Mouse (Mus musculus) ES-E14 (cell line): ENCODE measurements around the gene Cic. TPM values are rescaled to one million over a fixed set of nuclear protein-coding genes. Genes with fewer than 3 reads are reported as not detected.

ENCODE experiments used
- DNase-seq: peaks from one replicate; pipeline ENCODE4 v3.0.0-alpha.2; 2013; ENCODE audit warnings: low read depth, low spot score
- H3K27ac ChIP-seq: 2 replicates; pipeline ENCODE4 v1.5.1; 2012; ENCODE audit warnings: low read depth, mild to moderate bottlenecking, low read length, moderate library complexity, mixed read lengths; ENCODE audit not compliant: poor library complexity, insufficient read depth, severe bottlenecking
- H3K36me3 ChIP-seq: 2 replicates; pipeline ENCODE4 v1.6.1; 2012; ENCODE audit warnings: mild to moderate bottlenecking, low read length, moderate library complexity, mixed read lengths; ENCODE audit not compliant: control insufficient read depth, poor library complexity, insufficient read depth, severe bottlenecking
- H3K4me1 ChIP-seq, 2 experiments: fragments of 150-350 bp in 1 of 2; sonication (generic) in 1 of 2; 2 replicates each; pipeline ENCODE4 v1.6.1; 2012; ENCODE audit warnings: low read length in 2 of 2, mild to moderate bottlenecking in 1 of 2, mixed read lengths in 1 of 2; ENCODE audit not compliant: control insufficient read depth in 2 of 2, insufficient read depth in 2 of 2, poor library complexity in 1 of 2
- H3K4me3 ChIP-seq, 2 experiments: fragments of 150-350 bp in 1 of 2; sonication (generic) in 1 of 2; 2 replicates each; pipeline ENCODE4 v1.5.1; 2012; ENCODE audit warnings: low read length in 2 of 2, low read depth in 1 of 2, mild to moderate bottlenecking in 1 of 2, mixed read lengths in 1 of 2; ENCODE audit not compliant: insufficient read depth in 1 of 2, poor library complexity in 1 of 2, severe bottlenecking in 1 of 2
- H3K9ac ChIP-seq: 2 replicates; pipeline ENCODE4 v1.6.1; 2012; ENCODE audit warnings: low read depth, mild to moderate bottlenecking, low read length, mixed read lengths; ENCODE audit not compliant: poor library complexity, insufficient read depth, severe bottlenecking
- H3K9me3 ChIP-seq: fragments of 150-350 bp; sonication (generic); 2 replicates; pipeline ENCODE4 v1.6.1; 2012; ENCODE audit warnings: low read depth, mild to moderate bottlenecking, low read length; ENCODE audit not compliant: control insufficient read depth, insufficient read depth
- CHD2 ChIP-seq: IDR thresholded peaks from 2 replicates; pipeline ENCODE4 v1.6.1; 2014; ENCODE audit warnings: mild to moderate bottlenecking, low read depth, low read length, inconsistent platforms
- HCFC1 ChIP-seq: IDR thresholded peaks from 2 replicates; pipeline ENCODE4 v1.6.1; 2012; ENCODE audit warnings: low read length, inconsistent platforms, borderline replicate concordance; ENCODE audit not compliant: insufficient read depth
- MAFK ChIP-seq: IDR thresholded peaks from 2 replicates; pipeline ENCODE4 v1.6.1; 2014; ENCODE audit warnings: mild to moderate bottlenecking, low read depth, low read length, inconsistent platforms; ENCODE audit not compliant: insufficient read depth
- ZC3H11A ChIP-seq: IDR thresholded peaks from 2 replicates; pipeline ENCODE4 v1.6.1; 2012; ENCODE audit warnings: low read depth, mild to moderate bottlenecking, inconsistent platforms, low read length, borderline replicate concordance
- ZNF384 ChIP-seq: IDR thresholded peaks from 2 replicates; pipeline ENCODE4 v1.6.1; 2012; ENCODE audit warnings: low read depth, low read length, inconsistent platforms
- in situ Hi-C, 2 experiments: fragments of 600-800 bp; cut with MboI; formaldehyde crosslinking; loops; one replicate each; pipeline ENCODE4 v1.15.1; 2025; ENCODE audit warnings: low sequenced_read_pairs in 2 of 2, inconsistent platforms in 1 of 2; ENCODE audit not compliant: unreplicated experiment in 2 of 2
- total RNA-seq: library from RNA; depleted of rRNA; stranded (reverse); fragments of 300-350 nt; gene quantifications from 2 replicates; pipeline ENCODE4 v1.2.3, GENCODE M21; 2012

Cic gene
- total RNA-seq, 1 experiment: 72.4 TPM

DNA sequence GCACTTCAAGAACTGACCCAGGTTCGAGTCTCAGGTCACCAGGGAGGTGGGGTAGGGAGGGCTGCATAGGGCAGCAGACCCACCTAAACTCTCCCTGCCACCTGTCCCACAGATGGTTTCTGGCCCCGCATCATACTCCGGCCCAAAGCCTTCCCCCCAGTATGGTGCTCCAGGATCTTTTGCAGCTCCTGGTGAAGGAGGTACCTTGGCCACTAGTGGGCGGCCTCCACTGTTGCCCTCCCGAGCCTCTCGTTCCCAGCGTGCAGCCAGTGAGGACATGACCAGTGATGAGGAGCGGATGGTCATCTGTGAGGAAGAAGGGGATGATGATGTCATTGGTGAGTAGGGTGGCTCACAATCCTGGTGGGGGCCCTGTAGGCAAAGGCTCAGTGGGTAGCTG, 19.5 kb downstream of the Cic start:
- Histone ChIP-seq H3K4me3 (no peak overlapping the region), H3K9ac (no peak overlapping the region), H3K9me3 (no peaks in the 10 kb centered on the region), H3K4me1 (peaks cover 3 to 18% of the 10 kb centered on the region in 2 experiments; a peak in 3 of 4 replicates), H3K27ac (no peak overlapping the region), H3K36me3 (peaks cover 66% of the 10 kb centered on the region)
- in situ Hi-C loops: no loop called here
- no peak for DNase-seq
- TF ChIP-seq ZNF384 (no peak), ZC3H11A (no peak), MAFK (no peak), HCFC1 (no peak), CHD2 (no peak)

DNA sequence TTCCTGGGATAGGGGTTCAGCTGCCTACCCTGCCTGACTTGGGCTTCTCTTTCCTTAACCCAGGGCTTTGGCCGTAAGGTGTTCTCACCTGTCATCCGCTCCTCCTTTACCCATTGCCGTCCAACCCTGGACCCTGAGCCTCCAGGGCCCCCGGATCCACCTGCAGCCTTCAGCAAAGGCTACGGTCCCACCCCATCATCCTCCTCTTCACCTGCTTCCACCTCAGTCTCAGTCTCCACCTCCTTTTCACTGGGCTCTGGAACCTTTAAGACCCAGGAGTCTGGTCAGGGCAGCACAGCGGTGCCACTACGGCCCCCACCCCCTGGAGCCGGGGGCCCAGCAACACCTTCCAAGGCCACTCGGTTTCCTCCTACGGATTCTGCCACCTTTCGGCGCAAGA, 20.5 kb downstream of the Cic start:
- peaks cover 76% of the 10 kb centered on the region for H3K36me3 ChIP-seq
- no peak overlapping the region for H3K4me3 ChIP-seq
- no peak for DNase-seq
- in situ Hi-C loops: no loop called here
- H3K27ac ChIP-seq: no peak overlapping the region
- H3K9ac ChIP-seq: no peak overlapping the region
- TF ChIP-seq CHD2 (no peak), ZC3H11A (no peak), ZNF384 (no peak), MAFK (no peak), HCFC1 (no peak)
- H3K4me1 ChIP-seq: peaks cover 3 to 23% of the 10 kb centered on the region in 2 experiments; a peak in 3 of 4 replicates
- no peaks in the 10 kb centered on the region for H3K9me3 ChIP-seq

DNA sequence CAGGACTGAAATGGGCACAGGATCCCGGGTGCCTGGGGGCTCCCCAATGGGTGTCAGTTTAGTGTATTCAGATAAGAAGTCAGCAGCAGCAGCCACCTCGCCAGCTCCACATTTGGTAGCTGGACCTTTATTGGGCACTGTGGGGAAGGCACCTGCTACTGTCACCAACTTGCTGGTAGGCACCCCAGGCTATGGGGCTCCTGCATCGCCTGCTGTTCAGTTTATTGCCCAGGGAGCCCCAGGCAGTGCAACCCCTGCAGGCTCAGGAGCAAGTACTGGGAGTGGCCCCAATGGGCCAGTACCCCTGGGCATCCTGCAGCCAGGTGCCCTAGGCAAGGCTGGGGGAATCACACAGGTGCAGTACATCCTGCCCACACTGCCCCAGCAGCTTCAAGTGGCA, 21.2 kb downstream of the Cic start:
- Histone ChIP-seq H3K4me3 (no peak overlapping the region), H3K4me1 (peaks cover 0 to 20% of the 10 kb centered on the region in 2 experiments; a peak in 3 of 4 replicates), H3K9ac (no peak overlapping the region), H3K27ac (no peak overlapping the region), H3K9me3 (no peaks in the 10 kb centered on the region), H3K36me3 (peaks cover 80% of the 10 kb centered on the region)
- no peak for TF ChIP-seq CHD2
- TF ChIP-seq MAFK: no peak
- TF ChIP-seq ZC3H11A: no peak
- TF ChIP-seq HCFC1: no peak
- no peak for TF ChIP-seq ZNF384
- no peak for DNase-seq
- in situ Hi-C loops: no loop called here

DNA sequence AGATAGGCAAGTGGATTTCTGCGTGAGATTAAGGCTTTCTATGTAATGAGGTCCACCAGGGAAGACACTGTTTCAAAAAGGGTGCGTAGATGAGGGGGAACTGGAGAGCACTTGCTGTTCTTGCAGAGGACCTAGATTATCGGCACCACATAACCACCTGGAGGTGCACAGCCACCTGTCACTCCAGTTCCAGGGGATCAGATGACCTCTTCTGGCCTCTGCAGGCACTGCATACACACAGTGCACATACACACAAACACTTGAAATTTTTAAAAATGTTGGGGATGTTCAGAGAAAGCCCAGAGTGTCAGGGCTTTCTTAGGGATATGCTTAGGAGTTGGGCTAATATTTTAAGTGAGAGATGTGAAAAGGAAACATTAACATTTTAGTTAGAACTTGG, 22.4 kb downstream of the Cic start:
- no peak overlapping the region for H3K27ac ChIP-seq
- peaks cover 82% of the 10 kb centered on the region for H3K36me3 ChIP-seq
- no peak overlapping the region for H3K9ac ChIP-seq
- DNase-seq: no peak
- H3K4me3 ChIP-seq: no peak overlapping the region
- no peaks in the 10 kb centered on the region for H3K9me3 ChIP-seq
- in situ Hi-C loops: no loop called here
- peaks cover 0 to 13% of the 10 kb centered on the region in 2 experiments; a peak in 2 of 4 replicates for H3K4me1 ChIP-seq
- TF ChIP-seq CHD2: no peak
- no peak for TF ChIP-seq ZNF384
- no peak for TF ChIP-seq HCFC1
- no peak for TF ChIP-seq MAFK
- no peak for TF ChIP-seq ZC3H11A

DNA sequence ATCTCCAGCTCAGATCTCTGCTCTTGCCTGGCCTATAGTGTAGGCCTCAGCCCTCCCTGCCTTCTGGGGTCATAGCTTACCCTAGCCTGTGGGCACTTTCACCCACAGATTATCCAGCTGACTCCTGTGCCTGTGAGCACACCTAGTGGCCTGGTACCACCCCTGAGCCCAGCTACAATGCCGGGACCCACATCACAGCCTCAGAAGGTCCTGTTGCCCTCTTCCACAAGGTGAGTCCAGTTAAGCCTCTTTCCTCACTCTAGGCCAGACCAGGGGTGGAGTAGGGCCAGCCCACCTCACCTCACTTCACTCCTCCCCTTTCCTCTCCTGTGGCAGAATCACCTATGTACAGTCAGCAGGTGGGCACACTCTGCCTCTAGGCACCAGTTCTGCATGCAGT, 23.0 kb downstream of the Cic start:
- DNase-seq: no peak
- Histone ChIP-seq H3K36me3 (peaks cover 81% of the 10 kb centered on the region), H3K4me1 (peaks cover 0 to 13% of the 10 kb centered on the region in 2 experiments; a peak in 2 of 4 replicates), H3K27ac (no peak overlapping the region), H3K9ac (no peak overlapping the region), H3K9me3 (no peaks in the 10 kb centered on the region), H3K4me3 (no peak overlapping the region)
- in situ Hi-C loops: no loop called here
- TF ChIP-seq ZNF384 (no peak), CHD2 (no peak), HCFC1 (no peak), MAFK (no peak), ZC3H11A (no peak)
